Mouse (Mus musculus): ENCODE measurements around the gene Pdzd7. TPM values are rescaled to one million over a fixed set of nuclear protein-coding genes. Genes with fewer than 3 reads are reported as not detected.
A peak's percentile ranks its signal among the peaks of the same experiment; 100 is the strongest.

Gene Pdzd7
- total RNA-seq, 2 experiments from 2014 or later = 0.13 to 0.48 TPM

- DNase-seq (ENCODE audit: low spot score in 2 of 2) = peak; percentile 75 to 78
Observed at GRCm38 (mm10) chr19:45031780-45032179, 13.7 kb downstream of the Pdzd7 start.

GRCm38 (mm10) chr19:45030746-45031693 lies 14.5 kb downstream of the Pdzd7 start:
- DNase-seq (ENCODE audit: low spot score in 2 of 2) = peak; percentile 72 to 73

- DNase-seq (ENCODE audit: low spot score in 2 of 2) = peak; percentile 65 to 68
Observed at GRCm38 (mm10) chr19:45030111-45030510, 15.4 kb downstream of the Pdzd7 start.

- DNase-seq (ENCODE audit: low spot score in 2 of 2) = no peak
Observed at GRCm38 (mm10) chr19:45029571-45029970, 15.9 kb downstream of the Pdzd7 start.

GRCm38 (mm10) chr19:45028746-45029145 lies 16.8 kb downstream of the Pdzd7 start:
- DNase-seq (ENCODE audit: low spot score in 2 of 2) = no peak

DNA sequence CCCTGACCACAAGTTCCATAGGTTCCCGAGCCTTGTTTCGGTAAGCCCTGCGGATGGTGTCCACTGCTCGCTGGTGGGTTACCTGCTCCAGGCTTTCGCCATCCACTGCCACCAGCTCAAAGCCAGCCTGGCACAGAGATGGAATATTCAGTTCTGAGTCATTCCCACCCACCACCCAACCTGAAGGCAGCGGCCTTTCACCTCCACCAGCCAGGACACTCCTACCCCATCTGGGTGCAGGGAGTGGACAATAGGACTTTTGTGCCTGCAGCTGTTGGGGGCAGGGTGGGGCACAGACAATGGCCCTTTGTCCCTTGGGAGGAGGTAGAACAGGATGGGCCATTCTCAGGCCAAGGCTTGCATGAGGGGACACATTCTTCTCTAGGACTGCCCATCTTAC lies 17.7 kb downstream of the Pdzd7 start:
- no peak for DNase-seq (ENCODE audit: low spot score in 2 of 2)

DNA sequence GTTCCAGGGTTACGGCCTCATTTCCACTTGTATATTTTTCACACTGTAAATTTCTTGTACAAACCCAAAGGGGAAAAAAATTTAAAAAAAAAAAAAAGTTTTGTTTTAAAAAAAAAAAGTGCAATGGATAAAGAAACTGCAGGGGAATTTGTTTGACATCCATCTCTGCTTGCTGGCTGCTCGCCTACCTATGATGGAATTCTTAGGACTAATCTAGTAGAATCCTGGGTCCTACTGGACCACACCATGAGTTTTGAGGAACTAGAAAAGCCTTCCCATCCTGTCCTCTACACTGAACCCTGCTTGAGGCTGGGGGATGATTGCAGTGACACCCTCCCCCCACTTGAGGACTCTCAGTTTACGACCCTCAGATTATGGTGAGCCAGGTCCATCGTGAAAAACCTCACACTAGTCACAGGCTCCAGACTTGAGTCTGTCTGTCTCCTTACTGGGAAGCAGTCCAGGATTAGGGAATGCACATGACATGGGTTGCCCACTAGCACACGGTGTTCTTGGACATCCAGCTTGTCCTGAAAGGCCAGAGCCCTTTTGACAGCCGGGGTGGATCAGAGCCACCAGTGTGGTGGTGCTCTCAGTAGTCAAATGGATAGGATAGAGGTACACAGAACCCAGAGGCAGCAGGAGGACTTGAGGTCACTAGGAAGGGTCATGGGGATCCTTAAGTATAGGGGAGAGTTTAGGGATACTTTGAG lies 18.4 kb downstream of the Pdzd7 start:
- no peak for DNase-seq (ENCODE audit: low spot score in 2 of 2)

DNA sequence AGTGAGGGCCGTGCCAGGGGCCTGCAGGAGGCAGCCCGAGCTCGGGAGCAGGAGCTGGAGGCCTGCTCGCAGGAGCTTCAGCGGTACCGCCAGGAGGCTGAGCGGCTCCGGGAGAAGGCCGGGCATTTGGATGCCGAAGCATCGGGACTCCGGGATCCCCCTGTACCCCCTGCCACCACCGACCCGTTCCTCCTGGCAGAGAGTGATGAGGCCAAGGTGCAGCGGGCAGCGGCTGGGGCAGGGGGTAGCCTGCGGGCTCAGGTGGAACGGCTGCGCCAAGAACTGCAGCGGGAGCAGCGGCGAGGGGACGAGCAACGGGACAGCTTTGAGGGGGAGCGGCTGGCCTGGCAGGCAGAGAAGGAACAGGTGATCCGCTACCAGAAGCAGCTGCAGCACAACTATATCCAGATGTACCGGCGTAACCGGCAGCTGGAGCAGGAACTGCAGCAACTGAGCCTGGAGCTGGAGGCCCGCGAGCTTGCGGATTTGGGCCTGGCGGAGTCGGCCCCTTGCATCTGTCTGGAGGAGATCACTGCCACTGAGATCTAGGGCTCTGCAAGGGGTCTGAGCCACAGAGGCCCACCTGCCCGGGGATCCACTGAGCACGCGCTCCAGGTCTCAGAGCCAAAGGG lies 19.5 kb downstream of the Pdzd7 start:
- DNase-seq (ENCODE audit: low spot score in 2 of 2) = no peak

DNA sequence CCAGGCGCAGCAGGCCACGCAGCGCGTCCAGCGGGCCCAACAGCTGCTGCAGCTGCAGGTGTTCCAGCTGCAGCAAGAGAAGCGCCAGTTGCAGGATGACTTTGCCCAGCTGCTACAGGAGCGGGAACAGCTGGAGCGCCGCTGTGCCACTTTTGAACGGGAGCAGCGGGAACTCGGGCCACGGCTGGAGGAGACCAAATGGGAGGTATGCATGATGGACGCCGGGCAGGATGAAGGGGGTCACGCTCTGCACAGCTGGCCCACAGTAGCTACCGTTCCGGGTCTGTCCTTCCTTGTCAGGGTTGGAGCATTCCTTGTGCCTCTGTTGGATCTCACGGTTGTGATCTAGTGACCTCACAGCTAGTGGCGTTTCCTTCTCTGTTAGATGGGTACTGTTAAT lies 20.7 kb downstream of the Pdzd7 start:
- no peak for DNase-seq (ENCODE audit: low spot score in 2 of 2)

GRCm38 (mm10) chr19:45023993-45024392 lies 21.5 kb downstream of the Pdzd7 start:
- no peak for DNase-seq (ENCODE audit: low spot score in 2 of 2)

- DNase-seq (ENCODE audit: low spot score in 2 of 2) = no peak
Observed at GRCm38 (mm10) chr19:45021362-45021761, 24.2 kb downstream of the Pdzd7 start.

DNA sequence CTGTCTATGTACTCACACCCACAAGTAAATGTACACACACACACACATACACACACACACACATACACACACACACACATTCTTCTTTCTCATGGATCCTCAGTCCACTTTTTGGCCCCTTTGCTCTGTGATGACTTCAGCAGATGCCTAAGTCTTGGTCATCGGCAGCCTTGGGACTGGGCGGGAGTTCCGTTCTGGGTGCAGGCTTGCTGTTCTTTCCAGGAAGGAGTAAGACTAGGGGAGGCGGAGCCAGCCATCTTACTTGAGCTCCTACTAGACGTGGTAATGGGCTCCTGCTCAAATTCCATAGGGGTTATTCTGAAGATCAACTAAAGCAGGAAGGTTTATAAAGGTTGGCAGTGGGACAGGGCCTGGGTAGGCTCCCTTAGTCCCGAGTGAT lies 25.2 kb downstream of the Pdzd7 start:
- peak in 1 of 2 experiments; percentile 51 for DNase-seq (ENCODE audit: low spot score in 2 of 2)

DNA sequence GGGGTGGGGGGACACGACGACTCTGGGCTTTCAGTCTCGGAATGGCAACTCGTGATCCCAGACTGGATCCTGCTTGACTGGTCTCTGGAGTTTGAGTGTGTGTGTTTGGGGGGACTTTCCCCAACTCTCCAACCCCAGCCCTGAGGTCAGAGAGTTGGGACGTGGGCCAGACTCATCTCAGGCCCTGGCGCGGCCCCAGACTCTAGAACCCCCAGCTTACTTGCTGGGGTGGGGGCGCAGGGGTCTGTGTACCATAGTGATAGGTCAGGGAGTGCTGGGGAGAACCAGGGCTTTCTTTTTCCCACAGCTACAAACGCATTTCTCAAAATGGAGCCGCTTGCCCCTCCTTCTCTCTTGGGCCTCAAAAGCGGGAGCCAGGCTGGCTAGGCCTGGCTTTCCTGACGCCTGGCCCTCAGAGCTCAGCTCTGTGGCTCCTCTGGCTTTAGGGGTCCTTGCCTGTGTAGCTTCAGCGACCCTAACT lies 27.1 kb downstream of the Pdzd7 start:
- no peak for DNase-seq (ENCODE audit: low spot score in 2 of 2)

- peak; percentile 93 to 94 for DNase-seq (ENCODE audit: low spot score in 2 of 2)
Observed at GRCm38 (mm10) chr19:45017909-45018308, 27.6 kb downstream of the Pdzd7 start.

GRCm38 (mm10) chr19:45017216-45017771 lies 28.2 kb downstream of the Pdzd7 start:
- peak; percentile 69 for DNase-seq (ENCODE audit: low spot score in 2 of 2)

DNA sequence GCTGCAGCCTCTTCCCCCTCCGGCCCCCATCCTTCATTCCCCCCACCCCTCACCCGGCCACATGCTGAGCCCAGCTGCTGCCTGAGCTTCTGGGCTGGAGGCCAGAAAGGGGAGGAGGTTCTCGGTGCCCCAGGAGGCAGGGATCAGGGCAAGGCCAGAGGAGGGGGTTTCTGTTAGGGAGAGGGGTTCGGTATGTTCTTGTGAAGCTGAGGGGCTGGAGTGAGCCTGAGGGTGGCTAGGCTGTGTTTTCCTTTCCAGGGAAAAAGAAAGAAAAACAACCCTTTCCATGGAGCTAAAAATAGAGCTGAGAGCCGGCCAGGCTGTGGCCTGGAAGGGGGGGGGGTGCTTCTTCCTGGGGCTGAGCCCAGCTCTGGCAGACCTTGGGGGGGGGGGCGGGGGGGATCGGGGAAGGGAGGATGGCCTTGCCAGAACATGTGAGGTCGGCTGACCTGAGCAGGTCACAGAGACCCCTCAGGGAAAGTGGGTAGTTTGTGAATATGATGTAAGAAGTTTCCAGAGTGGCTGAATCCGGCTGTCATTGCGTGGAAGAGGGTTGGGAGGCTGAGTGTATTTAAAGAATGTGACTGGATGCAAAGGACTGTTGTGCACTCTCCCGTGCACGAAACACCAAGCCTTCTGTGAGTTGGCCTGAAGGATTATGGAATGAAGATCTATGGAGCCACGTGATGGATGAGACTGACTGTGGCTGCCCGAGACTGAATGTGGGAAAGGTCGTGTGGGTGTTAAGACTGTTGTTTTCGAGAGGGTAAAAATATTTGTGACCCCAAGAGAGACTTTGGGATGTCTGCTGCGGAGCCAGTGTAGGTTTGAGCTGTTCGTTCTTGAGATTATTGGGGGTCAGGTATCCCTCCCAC lies 28.9 kb downstream of the Pdzd7 start:
- DNase-seq (ENCODE audit: low spot score in 2 of 2) = peak; percentile 70 to 75

DNA sequence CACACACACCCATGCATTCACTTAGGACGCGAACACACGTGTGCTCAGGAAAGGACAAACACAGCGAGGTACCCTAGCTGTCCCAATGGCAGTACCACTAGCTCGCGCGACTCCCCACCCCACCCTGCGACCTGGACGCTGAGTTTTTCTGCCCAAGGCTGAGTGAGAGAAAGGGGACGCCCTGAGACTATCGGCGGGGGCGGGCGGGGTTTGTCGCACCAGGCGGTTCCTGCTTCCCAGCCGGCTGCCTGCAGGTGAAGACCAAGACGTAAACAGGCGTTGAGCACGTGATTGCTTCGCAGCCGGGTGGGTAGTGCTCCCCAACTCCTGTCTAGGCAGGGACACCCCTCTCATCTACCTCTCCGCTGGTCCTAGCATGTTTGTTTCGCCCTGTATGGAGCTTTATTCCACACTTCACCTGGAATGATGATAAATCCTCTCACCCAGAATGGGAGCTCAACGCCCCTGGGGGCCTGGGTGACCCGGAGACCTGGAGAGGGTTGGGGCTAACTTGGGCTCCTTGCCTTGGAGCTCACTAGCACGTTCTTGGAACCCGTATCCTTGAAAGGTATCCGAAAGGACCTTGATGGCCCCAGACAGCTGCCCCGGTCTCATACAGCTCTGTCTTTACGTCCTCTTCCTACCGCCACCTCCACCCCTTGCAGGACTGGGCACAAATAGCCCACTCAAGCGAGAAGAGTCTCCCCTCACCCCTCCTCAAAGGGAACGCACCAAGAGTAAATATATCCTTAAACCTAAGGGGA lies 29.8 kb downstream of the Pdzd7 start:
- DNase-seq (ENCODE audit: low spot score in 2 of 2) = peak; percentile 60 to 69

GRCm38 (mm10) chr19:45014981-45015402 lies 30.5 kb downstream of the Pdzd7 start:
- DNase-seq (ENCODE audit: low spot score in 2 of 2) = peak; percentile 70 to 71

GRCm38 (mm10) chr19:45014335-45014971 lies 31.1 kb downstream of the Pdzd7 start, which contains the start of gene Lzts2:
Gene Lzts2, plus strand, starts transcription at chr19:45014414.
- DNase-seq (ENCODE audit: low spot score in 2 of 2) = no peak
